Mouse (Mus musculus): ENCODE measurements at regions not wholly inside any gene's neighbourhood (a gene's known extent, or its start where the extent isn't known, plus 50 kb on each side); places are given as distances from the start of the nearest gene placed in this dataset.
A peak's percentile ranks its signal among the peaks of the same experiment; 100 is the strongest.

DNA sequence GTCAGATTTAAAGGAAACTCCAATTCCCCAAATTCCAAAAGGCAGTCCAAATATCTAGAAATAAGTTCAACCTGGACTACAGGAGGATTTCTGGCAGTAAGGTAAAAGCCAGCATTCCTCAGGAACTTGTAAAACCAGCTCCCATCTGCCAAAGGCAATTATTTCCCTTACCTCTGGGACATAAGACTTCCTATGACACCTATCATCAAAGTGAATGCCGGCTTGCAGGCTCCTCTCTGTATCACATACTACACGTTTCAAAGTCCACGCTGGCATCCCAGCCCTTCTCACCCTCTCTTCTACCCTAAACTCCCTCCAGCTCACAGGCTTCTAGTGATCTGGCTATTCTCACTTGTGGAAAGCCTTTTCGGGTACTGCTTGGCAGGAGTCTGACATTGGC lies 77.5 kb upstream of the Cul1 start:
- H3K27me3 ChIP-seq (ENCODE audit: insufficient read depth, low read length) = no peaks in the 10 kb centered on the region
- no peaks in the 10 kb centered on the region for H3K9me3 ChIP-seq (ENCODE audit: low read length)
- no peak for TF ChIP-seq NANOG (IDR thresholded peaks at IDR 0.05; ENCODE audit: borderline replicate concordance, low read length)
- no peak for TF ChIP-seq CTCF (conservative IDR thresholded peaks at IDR 0.05; ENCODE audit: low read length)
- TF ChIP-seq POU5F1 (IDR thresholded peaks at IDR 0.05; ENCODE audit: borderline replicate concordance, low read length) = no peak
- H3K4me1 ChIP-seq (replicated peaks; ENCODE audit: low read depth, low read length) = no peaks in the 10 kb centered on the region
- H3K36me3 ChIP-seq (ENCODE audit: insufficient read depth, low read length) = no peaks in the 10 kb centered on the region
- H3K4me3 ChIP-seq (replicated peaks; ENCODE audit: low read length) = no peak overlapping the region

DNA sequence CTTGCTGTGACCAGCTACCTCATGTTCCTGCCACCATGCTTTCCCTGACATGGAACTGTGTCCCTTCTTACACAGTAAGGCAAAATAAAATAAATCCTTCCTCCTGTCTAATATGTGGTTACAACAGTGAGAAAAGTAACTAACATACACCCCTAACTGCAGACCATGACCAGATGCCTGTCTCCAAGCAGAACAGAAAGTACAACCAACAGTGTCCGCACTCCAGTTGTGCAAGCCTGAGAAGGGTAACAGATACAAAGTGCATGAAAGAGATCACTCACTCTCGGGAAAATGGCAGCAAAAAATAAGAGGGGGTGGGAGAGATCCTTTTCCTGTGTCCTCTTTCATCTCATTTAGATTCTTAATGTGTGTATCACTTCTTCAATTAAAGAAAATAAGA lies 71.7 kb upstream of the Cul1 start:
- H3K36me3 ChIP-seq (ENCODE audit: insufficient read depth, low read length) = no peaks in the 10 kb centered on the region
- H3K9me3 ChIP-seq (ENCODE audit: low read length) = no peaks in the 10 kb centered on the region
- H3K4me3 ChIP-seq (replicated peaks; ENCODE audit: low read length) = no peak overlapping the region
- TF ChIP-seq POU5F1 (IDR thresholded peaks at IDR 0.05; ENCODE audit: borderline replicate concordance, low read length) = no peak
- no peak for TF ChIP-seq CTCF (conservative IDR thresholded peaks at IDR 0.05; ENCODE audit: low read length)
- H3K27me3 ChIP-seq (ENCODE audit: insufficient read depth, low read length) = no peaks in the 10 kb centered on the region
- H3K4me1 ChIP-seq (replicated peaks; ENCODE audit: low read depth, low read length) = no peaks in the 10 kb centered on the region

DNA sequence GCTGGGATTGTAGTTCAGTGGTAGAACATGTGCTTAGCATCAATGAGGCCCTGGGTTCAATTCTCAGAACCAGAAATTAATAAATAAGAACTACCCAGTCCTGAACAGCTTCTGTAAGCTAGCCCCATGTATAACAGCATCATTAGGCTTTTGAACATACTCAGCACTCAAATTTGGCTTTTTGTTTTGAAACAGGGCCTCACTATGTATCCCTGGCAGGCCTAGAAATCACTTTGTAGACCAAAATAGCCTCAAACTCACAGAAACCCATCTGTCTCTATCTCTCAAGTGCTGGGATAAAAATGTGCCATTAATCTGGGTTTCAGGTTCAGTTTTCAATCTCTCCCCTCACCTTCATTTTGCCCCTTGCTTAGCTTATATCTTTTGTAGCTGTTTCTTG lies 66.6 kb upstream of the Cul1 start:
- Histone ChIP-seq H3K4me1 (replicated peaks; ENCODE audit: low read depth, low read length) (no peaks in the 10 kb centered on the region), H3K27me3 (ENCODE audit: insufficient read depth, low read length) (peaks cover 3% of the 10 kb centered on the region; the same call in 1 of the 2 replicates), H3K9me3 (ENCODE audit: low read length) (no peaks in the 10 kb centered on the region), H3K36me3 (ENCODE audit: insufficient read depth, low read length) (no peaks in the 10 kb centered on the region), H3K4me3 (replicated peaks; ENCODE audit: low read length) (no peak overlapping the region)
- TF ChIP-seq NANOG (IDR thresholded peaks at IDR 0.05; ENCODE audit: borderline replicate concordance, low read length) = no peak
- TF ChIP-seq POU5F1 (IDR thresholded peaks at IDR 0.05; ENCODE audit: borderline replicate concordance, low read length) = no peak
- no peak for TF ChIP-seq CTCF (conservative IDR thresholded peaks at IDR 0.05; ENCODE audit: low read length)

DNA sequence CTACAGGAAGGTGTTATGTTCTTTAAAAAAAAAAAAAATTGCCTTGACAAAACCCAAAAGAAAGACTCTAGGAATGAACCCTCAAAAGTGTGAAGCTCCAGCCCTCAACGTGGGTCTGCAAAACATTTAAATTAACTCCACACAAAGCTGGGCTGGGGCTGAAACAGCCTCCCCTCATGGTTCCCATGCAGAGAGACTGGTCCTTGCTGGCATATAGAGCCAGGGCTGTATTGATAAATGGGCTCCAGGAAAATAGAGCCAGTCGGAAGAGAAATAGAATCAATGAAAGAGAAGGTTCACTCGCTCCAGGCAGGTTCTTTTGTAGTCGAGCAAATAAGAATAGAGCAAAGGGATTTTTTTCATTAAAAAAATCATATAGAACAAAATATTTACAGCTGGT lies 63.3 kb upstream of the Cul1 start:
- Histone ChIP-seq H3K9me3 (ENCODE audit: low read length) (no peaks in the 10 kb centered on the region), H3K27me3 (ENCODE audit: insufficient read depth, low read length) (peaks cover 3% of the 10 kb centered on the region; the same call in 1 of the 2 replicates), H3K4me3 (replicated peaks; ENCODE audit: low read length) (no peak overlapping the region), H3K36me3 (ENCODE audit: insufficient read depth, low read length) (no peaks in the 10 kb centered on the region), H3K4me1 (replicated peaks; ENCODE audit: low read depth, low read length) (no peaks in the 10 kb centered on the region)
- TF ChIP-seq NANOG (IDR thresholded peaks at IDR 0.05; ENCODE audit: borderline replicate concordance, low read length) = no peak
- TF ChIP-seq CTCF (conservative IDR thresholded peaks at IDR 0.05; ENCODE audit: low read length) = no peak
- no peak for TF ChIP-seq POU5F1 (IDR thresholded peaks at IDR 0.05; ENCODE audit: borderline replicate concordance, low read length)

DNA sequence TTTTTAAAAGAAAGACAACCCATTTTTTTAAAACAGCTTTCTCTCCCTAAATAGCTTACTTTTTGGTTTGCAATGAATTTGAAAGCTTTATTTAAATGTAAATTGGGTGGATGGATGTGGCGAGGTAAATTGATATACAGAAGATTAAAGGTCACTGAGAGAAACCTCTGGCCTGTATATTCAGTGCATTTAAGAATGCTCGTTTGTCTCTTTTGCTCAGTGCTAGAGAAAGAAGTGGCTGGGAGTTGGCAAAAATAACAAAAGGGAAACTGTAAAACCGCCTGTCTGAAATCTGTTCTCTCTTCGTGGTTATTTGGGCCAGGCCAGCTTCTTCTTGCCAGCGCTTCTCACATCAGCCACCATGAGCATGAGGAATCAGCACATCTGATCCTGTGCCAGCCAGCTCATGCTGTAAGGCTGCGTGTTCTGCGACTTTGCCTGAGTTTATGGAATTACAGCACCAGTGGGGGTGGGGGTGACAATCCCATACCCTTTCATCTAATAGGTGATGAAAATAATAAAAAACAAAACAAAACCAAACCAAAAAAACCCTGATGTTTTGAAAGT lies 62.7 kb upstream of the Cul1 start:
- TF ChIP-seq CTCF (conservative IDR thresholded peaks at IDR 0.05; ENCODE audit: low read length) = no peak
- no peak for TF ChIP-seq NANOG (IDR thresholded peaks at IDR 0.05; ENCODE audit: borderline replicate concordance, low read length)
- no peak for TF ChIP-seq POU5F1 (IDR thresholded peaks at IDR 0.05; ENCODE audit: borderline replicate concordance, low read length)
- Histone ChIP-seq H3K27me3 (ENCODE audit: insufficient read depth, low read length) (peaks cover 3% of the 10 kb centered on the region; the same call in 1 of the 2 replicates), H3K4me1 (replicated peaks; ENCODE audit: low read depth, low read length) (no peaks in the 10 kb centered on the region), H3K4me3 (replicated peaks; ENCODE audit: low read length) (no peak overlapping the region), H3K9me3 (ENCODE audit: low read length) (no peaks in the 10 kb centered on the region), H3K36me3 (ENCODE audit: insufficient read depth, low read length) (no peaks in the 10 kb centered on the region)

DNA sequence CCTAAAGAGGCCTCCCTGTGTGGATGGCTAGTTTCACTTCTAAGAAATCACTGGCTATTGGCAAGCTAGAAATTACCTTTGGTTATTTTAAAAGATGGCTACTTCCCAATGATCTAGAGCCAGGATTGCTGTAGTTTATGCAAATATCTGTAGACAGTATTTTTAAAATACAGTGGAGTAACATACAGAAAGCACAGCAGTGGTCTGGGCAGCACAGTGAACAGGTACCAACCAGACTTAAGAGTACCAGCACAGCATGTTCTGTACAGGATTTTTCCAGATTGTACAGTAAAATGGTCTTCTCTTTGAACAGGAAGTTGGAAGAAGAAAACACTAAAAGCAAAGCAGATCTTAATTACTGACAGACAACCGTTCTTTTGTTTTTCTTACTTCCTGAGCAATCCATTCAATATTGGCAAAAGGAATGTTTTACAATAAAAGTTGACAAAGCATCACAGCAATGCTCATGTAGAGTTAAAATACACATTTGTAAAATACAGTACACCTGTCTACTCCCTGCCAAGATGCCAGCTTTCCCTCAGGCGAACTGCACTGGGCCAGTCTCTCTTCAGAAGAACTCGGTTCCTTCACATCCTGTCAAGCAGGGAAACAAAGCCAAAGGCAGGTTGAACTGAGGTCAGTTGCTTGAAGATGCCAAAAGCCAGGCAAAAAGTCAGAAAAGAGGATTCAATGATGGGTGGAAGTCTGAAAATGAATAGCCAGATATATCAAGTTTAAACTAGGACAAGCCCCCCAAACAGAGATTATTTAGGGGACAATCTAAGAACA lies 62.0 kb upstream of the Cul1 start:
- Histone ChIP-seq H3K9me3 (ENCODE audit: low read length) (no peaks in the 10 kb centered on the region), H3K27me3 (ENCODE audit: insufficient read depth, low read length) (peaks cover 3% of the 10 kb centered on the region; the same call in 1 of the 2 replicates), H3K4me3 (replicated peaks; ENCODE audit: low read length) (no peak overlapping the region), H3K4me1 (replicated peaks; ENCODE audit: low read depth, low read length) (no peaks in the 10 kb centered on the region), H3K36me3 (ENCODE audit: insufficient read depth, low read length) (no peaks in the 10 kb centered on the region)
- TF ChIP-seq CTCF (conservative IDR thresholded peaks at IDR 0.05; ENCODE audit: low read length) (no peak), POU5F1 (IDR thresholded peaks at IDR 0.05; ENCODE audit: borderline replicate concordance, low read length) (no peak), NANOG (IDR thresholded peaks at IDR 0.05; ENCODE audit: borderline replicate concordance, low read length) (no peak)

DNA sequence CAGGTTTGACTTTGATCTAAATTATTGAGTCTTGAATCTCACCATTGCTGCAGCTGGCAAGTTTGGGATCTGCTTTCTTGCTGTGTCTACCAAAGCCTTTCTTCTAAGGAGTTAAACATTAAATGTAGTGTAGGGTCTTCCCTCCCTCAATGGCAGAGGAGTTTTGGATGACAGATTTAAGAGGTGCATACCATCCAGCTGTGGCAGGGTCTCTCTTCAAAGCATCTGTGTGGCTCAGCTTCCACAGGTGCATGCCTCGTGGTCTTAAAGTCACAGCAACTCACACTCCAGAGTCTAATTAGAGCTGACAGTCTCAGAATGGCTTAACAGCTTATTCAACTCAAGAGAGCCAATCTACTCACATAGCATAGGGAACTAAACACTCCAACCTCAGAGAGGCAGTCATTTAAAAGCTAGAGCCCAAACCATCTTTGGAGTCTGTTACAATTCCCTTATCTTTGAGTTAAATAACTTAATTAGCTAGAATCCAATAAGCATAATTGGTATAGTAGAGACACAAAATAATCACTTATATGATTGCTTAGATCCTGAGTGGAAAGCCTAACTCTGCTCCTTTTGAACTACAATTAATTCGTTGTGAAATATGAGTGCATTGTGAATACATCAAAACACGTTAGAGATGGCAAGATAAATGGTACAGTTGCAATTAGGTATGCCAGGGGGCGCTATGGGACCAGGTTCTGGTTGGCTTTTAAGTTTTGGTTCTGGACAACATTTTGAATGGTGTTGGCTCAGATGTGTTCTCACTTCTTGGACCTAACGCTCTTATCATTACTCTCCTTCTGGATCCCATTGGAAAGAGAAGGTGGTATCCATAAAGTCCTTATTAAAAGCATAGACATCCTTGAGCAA lies 57.5 kb upstream of the Cul1 start:
- H3K4me3 ChIP-seq (replicated peaks; ENCODE audit: low read length) = no peak overlapping the region

More for the DNA sequence above, 57.5 kb upstream of the Cul1 start:
- Histone ChIP-seq H3K36me3 (ENCODE audit: insufficient read depth, low read length) (no peaks in the 10 kb centered on the region), H3K27me3 (ENCODE audit: insufficient read depth, low read length) (no peaks in the 10 kb centered on the region; the same call in 1 of the 2 replicates), H3K9me3 (ENCODE audit: low read length) (no peaks in the 10 kb centered on the region), H3K4me1 (replicated peaks; ENCODE audit: low read depth, low read length) (no peaks in the 10 kb centered on the region)
- TF ChIP-seq POU5F1 (IDR thresholded peaks at IDR 0.05; ENCODE audit: borderline replicate concordance, low read length) = no peak
- peak; percentile 78 for TF ChIP-seq CTCF (conservative IDR thresholded peaks at IDR 0.05; ENCODE audit: low read length)
